In the genomic region with DNA sequence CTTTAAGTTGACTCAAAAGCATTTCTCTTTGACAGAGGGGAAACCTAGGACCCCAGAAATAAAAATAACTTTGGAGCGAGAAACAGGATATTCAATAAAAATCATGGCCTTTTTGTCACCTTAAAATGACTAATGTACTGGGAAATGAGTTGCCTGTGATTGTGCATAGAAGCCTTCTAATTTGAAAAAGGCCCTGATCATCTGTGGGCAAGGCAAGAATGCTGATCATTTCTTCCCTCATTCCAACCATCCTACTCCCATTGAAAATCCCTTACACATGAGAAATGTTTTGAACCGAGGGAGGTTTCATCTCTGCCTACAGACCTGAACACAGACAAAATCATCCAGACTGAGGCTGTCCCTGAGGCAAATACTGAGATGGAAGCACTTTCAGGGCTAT, we compare ENCODE assay signal across 17 mouse cellular contexts.
"Had no signal": no experiment of that assay in that cellular context is flagged by ENCODE, and none has a peak within 500 bp of the region (broad histone marks: within the 10 kb centered on the region; RNA-seq: fewer than 3 reads in every experiment).

No protein-coding gene starts in this region.

- H3K4me1 ChIP-seq: neural tube, embryonic 15.5 days; stomach, embryonic 15.5 days had no signal

- H3K4me3 ChIP-seq: neural tube, embryonic 12.5 days; neural tube, embryonic 13.5 days; neural tube, embryonic 15.5 days; stomach, embryonic 15.5 days had no signal

- DNase-seq: retina, postnatal 1 day; right cerebral cortex, adult 18-20 months; right cerebral cortex, postnatal 14 days; right cerebral cortex, postnatal 25 days; right cerebral cortex, postnatal 4 days; spleen, adult 18-20 months; thymus, adult 18-20 months; thymus, adult 2 months; thymus, postnatal 14 days; thymus, postnatal 25 days; thymus, postnatal 36 days; thymus, postnatal 4 days had no signal

- H3K27ac ChIP-seq: neural tube, embryonic 12.5 days; neural tube, embryonic 13.5 days; neural tube, embryonic 15.5 days; stomach, embryonic 15.5 days; stomach, postnatal 0 days had no signal
